Mouse (Mus musculus): ENCODE measurements at regions not wholly inside any gene's neighbourhood (a gene's known extent, or its start where the extent isn't known, plus 50 kb on each side); places are given as distances from the start of the nearest gene placed in this dataset.

- no peak for ATAC-seq
- Histone ChIP-seq H3K9me3 (replicated peaks; ENCODE audit: control insufficient read depth, low read length, poor library complexity, severe bottlenecking) (no peaks in the 10 kb centered on the region), H3K9ac (ENCODE audit: low read depth, low read length) (no peak overlapping the region)
These were observed 161.6 kb downstream of the Kit start for GRCm38 (mm10) chr5:75736318-75736717.

DNA sequence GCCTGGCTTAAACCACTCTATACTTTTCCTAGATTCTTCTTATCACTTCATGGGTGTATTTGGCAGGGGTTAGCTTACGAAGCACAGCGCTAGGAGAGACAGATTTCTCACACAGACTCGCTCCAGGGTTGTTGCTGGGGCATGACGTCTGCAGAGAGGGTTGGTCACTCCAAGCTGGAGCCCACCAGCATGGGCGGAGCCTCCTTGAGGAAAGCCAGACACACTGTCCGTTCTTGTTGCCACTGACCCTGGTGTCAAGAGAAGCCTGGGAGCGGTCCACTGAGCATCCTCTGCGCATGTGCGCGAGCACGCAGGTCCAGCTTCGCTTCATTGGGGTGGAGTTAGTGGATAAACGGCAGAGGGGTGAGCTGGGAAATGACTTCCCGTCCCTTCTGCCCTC lies 159.8 kb downstream of the Kit start:
- Histone ChIP-seq H3K9me3 (replicated peaks; ENCODE audit: control insufficient read depth, low read length, poor library complexity, severe bottlenecking) (no peaks in the 10 kb centered on the region), H3K27me3 (ENCODE audit: control insufficient read depth, insufficient read depth, low read depth, low read length) (no peaks in the 10 kb centered on the region), H3K4me2 (ENCODE audit: low read length) (no peak overlapping the region), H3K4me3 (ENCODE audit: low read depth, low read length) (no peak overlapping the region), H3K4me1 (ENCODE audit: control insufficient read depth, insufficient read depth, low read length) (0 out of 2 replicates have a peak, but pooled peaks cover 4% of the 10 kb centered on the region), H3K9ac (ENCODE audit: low read depth, low read length) (no peak overlapping the region), H3K27ac (ENCODE audit: low read length) (no peak overlapping the region), H3K36me3 (ENCODE audit: control insufficient read depth, insufficient read depth, low read length) (no peaks in the 10 kb centered on the region)
- WGBS: 96% methylated on average over 14 of the region's 14 CpGs
- no peak for ATAC-seq

More at GRCm38 (mm10) chr5:75736318-75736717, 161.6 kb downstream of the Kit start:
- H3K27ac ChIP-seq (ENCODE audit: low read length): no peak overlapping the region
- 0 out of 2 replicates have a peak, but pooled peaks cover 8% of the 10 kb centered on the region for H3K4me1 ChIP-seq (ENCODE audit: control insufficient read depth, insufficient read depth, low read length)
- no peaks in the 10 kb centered on the region for H3K36me3 ChIP-seq (ENCODE audit: control insufficient read depth, insufficient read depth, low read length)
- H3K4me3 ChIP-seq (ENCODE audit: low read depth, low read length): no peak overlapping the region
- H3K27me3 ChIP-seq (ENCODE audit: control insufficient read depth, insufficient read depth, low read depth, low read length): no peaks in the 10 kb centered on the region
- H3K4me2 ChIP-seq (ENCODE audit: low read length): no peak overlapping the region

GRCm38 (mm10) chr5:75734043-75734442 lies 159.3 kb downstream of the Kit start:
- Histone ChIP-seq H3K27ac (ENCODE audit: low read length) (no peak overlapping the region), H3K9me3 (replicated peaks; ENCODE audit: control insufficient read depth, low read length, poor library complexity, severe bottlenecking) (no peaks in the 10 kb centered on the region), H3K9ac (ENCODE audit: low read depth, low read length) (no peak overlapping the region), H3K36me3 (ENCODE audit: control insufficient read depth, insufficient read depth, low read length) (no peaks in the 10 kb centered on the region), H3K4me1 (ENCODE audit: control insufficient read depth, insufficient read depth, low read length) (0 out of 2 replicates have a peak, but pooled peaks cover 4% of the 10 kb centered on the region), H3K4me3 (ENCODE audit: low read depth, low read length) (no peak overlapping the region), H3K27me3 (ENCODE audit: control insufficient read depth, insufficient read depth, low read depth, low read length) (no peaks in the 10 kb centered on the region), H3K4me2 (ENCODE audit: low read length) (no peak overlapping the region)
- 95% methylated on average over 6 of the region's 6 CpGs for WGBS
- ATAC-seq: no peak

- Histone ChIP-seq H3K9me3 (replicated peaks; ENCODE audit: control insufficient read depth, low read length, poor library complexity, severe bottlenecking) (no peaks in the 10 kb centered on the region), H3K27ac (ENCODE audit: low read length) (no peak overlapping the region), H3K4me1 (ENCODE audit: control insufficient read depth, insufficient read depth, low read length) (no peaks in the 10 kb centered on the region), H3K9ac (ENCODE audit: low read depth, low read length) (no peak overlapping the region), H3K27me3 (ENCODE audit: control insufficient read depth, insufficient read depth, low read depth, low read length) (no peaks in the 10 kb centered on the region), H3K4me3 (ENCODE audit: low read depth, low read length) (no peak overlapping the region), H3K36me3 (ENCODE audit: control insufficient read depth, insufficient read depth, low read length) (no peaks in the 10 kb centered on the region), H3K4me2 (ENCODE audit: low read length) (no peak overlapping the region)
- 0 out of 2 replicates have a peak, but pooled peaks have one; percentile 36 for ATAC-seq
- 71% methylated on average over 4 of the region's 4 CpGs for WGBS
These were observed 156.5 kb downstream of the Kit start for GRCm38 (mm10) chr5:75731236-75731635.

DNA sequence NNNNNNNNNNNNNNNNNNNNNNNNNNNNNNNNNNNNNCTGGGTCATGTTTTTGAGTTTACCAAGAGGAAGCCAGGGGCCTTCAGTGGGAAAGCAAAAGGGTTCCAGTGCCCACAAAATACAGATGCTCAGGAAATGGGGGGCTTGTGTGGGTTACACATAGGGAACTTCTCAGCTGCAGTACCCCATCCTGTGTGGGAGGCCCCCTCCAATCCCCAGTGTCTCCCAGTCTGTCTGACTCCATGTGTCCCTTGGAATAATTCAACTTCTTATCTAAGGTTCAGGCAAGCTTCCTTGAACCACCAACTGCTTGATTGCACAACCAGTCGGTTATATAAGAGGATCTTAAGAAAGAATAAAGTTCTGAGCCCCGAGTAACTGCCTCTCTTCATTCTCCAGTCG lies 156.0 kb downstream of the Kit start:
- ATAC-seq: no peak
- Histone ChIP-seq H3K9ac (ENCODE audit: low read depth, low read length) (no peak overlapping the region), H3K4me3 (ENCODE audit: low read depth, low read length) (no peak overlapping the region), H3K36me3 (ENCODE audit: control insufficient read depth, insufficient read depth, low read length) (no peaks in the 10 kb centered on the region), H3K27me3 (ENCODE audit: control insufficient read depth, insufficient read depth, low read depth, low read length) (no peaks in the 10 kb centered on the region), H3K4me1 (ENCODE audit: control insufficient read depth, insufficient read depth, low read length) (no peaks in the 10 kb centered on the region), H3K27ac (ENCODE audit: low read length) (no peak overlapping the region), H3K4me2 (ENCODE audit: low read length) (no peak overlapping the region), H3K9me3 (replicated peaks; ENCODE audit: control insufficient read depth, low read length, poor library complexity, severe bottlenecking) (no peaks in the 10 kb centered on the region)
- 92% methylated on average over 3 of the region's 3 CpGs for WGBS

DNA sequence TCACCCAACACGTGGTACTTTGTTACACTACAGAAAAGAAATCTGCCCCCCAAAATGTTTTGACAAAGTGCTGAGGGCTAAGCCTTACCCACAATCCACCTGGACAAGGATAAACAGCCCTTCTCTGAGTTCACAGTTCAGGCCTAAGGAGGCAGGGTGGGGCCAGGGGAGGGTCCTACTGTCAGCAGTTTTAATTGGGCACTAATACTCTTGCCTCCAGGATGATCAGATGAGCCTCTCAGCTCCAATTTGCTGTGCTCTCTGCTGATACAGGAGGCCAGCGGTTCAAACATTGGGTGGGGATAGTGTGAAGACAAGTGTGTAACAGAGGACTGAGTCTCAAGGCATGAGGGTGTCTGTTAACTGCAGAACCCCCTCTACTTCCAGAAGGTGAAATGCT lies 146.6 kb downstream of the Kit start:
- H3K4me1 ChIP-seq (ENCODE audit: control insufficient read depth, insufficient read depth, low read length): no peaks in the 10 kb centered on the region
- H3K9me3 ChIP-seq (replicated peaks; ENCODE audit: control insufficient read depth, low read length, poor library complexity, severe bottlenecking): no peaks in the 10 kb centered on the region
- no peak overlapping the region for H3K4me3 ChIP-seq (ENCODE audit: low read depth, low read length)
- H3K36me3 ChIP-seq (ENCODE audit: control insufficient read depth, insufficient read depth, low read length): no peaks in the 10 kb centered on the region
- no peak overlapping the region for H3K4me2 ChIP-seq (ENCODE audit: low read length)
- no peak overlapping the region for H3K9ac ChIP-seq (ENCODE audit: low read depth, low read length)
- no peak for ATAC-seq
- H3K27ac ChIP-seq (ENCODE audit: low read length): no peak overlapping the region
- no peaks in the 10 kb centered on the region for H3K27me3 ChIP-seq (ENCODE audit: control insufficient read depth, insufficient read depth, low read depth, low read length)
- WGBS: 80% methylated on average over 2 of the region's 2 CpGs

DNA sequence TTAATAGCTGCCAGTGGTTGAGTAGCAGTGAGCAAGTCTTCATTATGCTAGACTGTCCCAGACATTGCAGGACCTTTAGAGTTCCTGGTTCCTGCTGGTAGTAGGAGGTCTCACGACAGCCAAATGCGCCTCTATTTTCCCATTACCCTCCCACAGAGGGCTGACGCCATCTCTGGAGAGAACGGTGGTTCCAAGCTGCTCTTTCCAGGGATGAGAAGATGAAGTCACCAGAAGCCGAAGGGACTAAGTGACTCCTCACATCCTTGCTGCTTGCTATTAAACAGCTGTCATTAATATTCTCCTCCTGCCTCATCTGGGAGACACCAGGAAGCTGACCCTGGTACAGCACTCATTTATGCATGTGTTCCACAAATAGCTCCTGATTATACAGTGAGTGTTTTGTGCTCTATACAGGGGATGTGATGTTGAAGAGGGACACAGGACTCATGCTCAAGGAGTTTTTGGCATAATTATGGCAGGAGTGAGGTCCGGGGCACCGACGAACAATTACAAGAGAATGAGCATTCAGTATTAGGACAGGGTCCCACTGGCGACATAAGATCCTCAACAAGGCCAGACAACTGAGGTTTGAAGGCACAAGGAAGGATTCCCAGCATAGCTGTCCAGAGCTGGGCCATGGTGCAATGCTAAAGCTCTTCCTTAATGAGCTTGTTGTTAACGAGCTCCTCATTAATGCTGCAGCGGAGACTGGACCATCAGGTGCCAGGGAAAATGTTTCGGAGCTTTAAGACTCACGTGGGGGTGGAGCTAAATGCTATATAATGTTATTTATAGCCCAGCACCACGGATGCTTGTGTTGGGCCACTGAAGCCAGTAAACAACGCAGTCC lies 145.6 kb downstream of the Kit start:
- H3K27ac ChIP-seq (ENCODE audit: low read length): no peak overlapping the region
- no peaks in the 10 kb centered on the region for H3K36me3 ChIP-seq (ENCODE audit: control insufficient read depth, insufficient read depth, low read length)
- WGBS: 69% methylated on average over 15 of the region's 15 CpGs
- H3K9ac ChIP-seq (ENCODE audit: low read depth, low read length): no peak overlapping the region
- no peaks in the 10 kb centered on the region for H3K9me3 ChIP-seq (replicated peaks; ENCODE audit: control insufficient read depth, low read length, poor library complexity, severe bottlenecking)
- ATAC-seq: peak; percentile 45; the same call in 1 of the 2 replicates
- no peaks in the 10 kb centered on the region for H3K4me1 ChIP-seq (ENCODE audit: control insufficient read depth, insufficient read depth, low read length)
- H3K4me2 ChIP-seq (ENCODE audit: low read length): no peak overlapping the region
- H3K4me3 ChIP-seq (ENCODE audit: low read depth, low read length): no peak overlapping the region
- no peaks in the 10 kb centered on the region for H3K27me3 ChIP-seq (ENCODE audit: control insufficient read depth, insufficient read depth, low read depth, low read length)

DNA sequence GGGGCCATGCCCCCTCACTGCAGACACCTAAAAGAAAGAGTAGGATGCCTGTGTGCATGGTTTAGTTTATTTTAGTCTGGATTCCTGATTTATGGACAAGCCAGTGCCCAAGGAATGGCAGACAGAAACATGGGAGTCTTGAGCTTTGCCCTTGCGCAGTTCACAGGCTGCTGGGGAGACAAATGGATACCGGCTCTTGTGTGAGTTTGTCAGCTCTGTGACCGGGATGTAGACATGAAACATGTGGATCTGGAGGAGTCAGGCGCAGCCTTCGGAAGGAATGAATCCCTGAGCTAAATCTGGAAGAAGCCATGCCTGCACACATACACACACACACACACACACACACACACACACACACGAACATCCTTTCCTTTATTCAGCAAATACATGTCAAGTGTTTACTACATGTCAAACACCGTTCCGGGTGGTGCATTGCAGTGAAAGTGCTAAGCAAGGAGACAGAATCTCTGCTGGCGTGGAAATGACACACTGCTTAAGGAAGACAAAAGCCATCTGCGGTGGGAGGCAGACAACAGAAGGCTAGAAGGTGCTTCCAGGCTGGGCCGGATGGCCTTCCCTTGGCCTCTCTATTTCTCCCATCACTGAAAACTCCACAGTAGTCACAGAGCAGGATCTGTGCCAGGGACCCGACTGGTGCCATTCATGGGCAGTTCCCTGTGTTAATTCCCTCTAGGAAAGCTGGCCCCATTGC lies 144.0 kb downstream of the Kit start:
- Histone ChIP-seq H3K4me3 (ENCODE audit: low read depth, low read length) (no peak overlapping the region), H3K9me3 (replicated peaks; ENCODE audit: control insufficient read depth, low read length, poor library complexity, severe bottlenecking) (no peaks in the 10 kb centered on the region), H3K4me1 (ENCODE audit: control insufficient read depth, insufficient read depth, low read length) (no peaks in the 10 kb centered on the region), H3K27me3 (ENCODE audit: control insufficient read depth, insufficient read depth, low read depth, low read length) (no peaks in the 10 kb centered on the region), H3K27ac (ENCODE audit: low read length) (no peak overlapping the region), H3K4me2 (ENCODE audit: low read length) (no peak overlapping the region), H3K36me3 (ENCODE audit: control insufficient read depth, insufficient read depth, low read length) (no peaks in the 10 kb centered on the region), H3K9ac (ENCODE audit: low read depth, low read length) (no peak overlapping the region)
- 74% methylated on average over 12 of the region's 12 CpGs for WGBS
- no peak for ATAC-seq
